Mouse (Mus musculus): Measurements from ENCODE around the gene Zfp488.

Gene Zfp488

GRCm38 (mm10) chr14:33978604-33979059, at the start of gene Zfp488:
Gene Zfp488 (minus strand): TSS chr14:33978764.
- DNase-seq (ENCODE audit: low read depth, low spot score): peak; percentile 59

- no peak for DNase-seq (ENCODE audit: low read depth, low spot score)
Measured at GRCm38 (mm10) chr14:34026710-34027109, 48.1 kb upstream of the Zfp488 start.

GRCm38 (mm10) chr14:34016938-34017337, 38.4 kb upstream of the Zfp488 start:
- DNase-seq (ENCODE audit: low read depth, low spot score): no peak

GRCm38 (mm10) chr14:34016381-34016780, 37.8 kb upstream of the Zfp488 start, which contains the start of gene Gm5460:
Gene Gm5460 (plus strand): TSS chr14:34016758.
- DNase-seq (ENCODE audit: low read depth, low spot score): no peak

- DNase-seq (ENCODE audit: low read depth, low spot score): no peak
Measured at GRCm38 (mm10) chr14:34015063-34015462, 36.5 kb upstream of the Zfp488 start, which contains the start of gene Gm30083. Gene Gm30083 (minus strand): TSS chr14:34015182.

GRCm38 (mm10) chr14:34002358-34002757, 23.8 kb upstream of the Zfp488 start:
- DNase-seq (ENCODE audit: low read depth, low spot score): no peak

GRCm38 (mm10) chr14:34001445-34001844, 22.9 kb upstream of the Zfp488 start:
- no peak for DNase-seq (ENCODE audit: low read depth, low spot score)

GRCm38 (mm10) chr14:34000076-34000475, 21.5 kb upstream of the Zfp488 start:
- DNase-seq (ENCODE audit: low read depth, low spot score): no peak

- peak; percentile 34 for DNase-seq (ENCODE audit: low read depth, low spot score)
Measured at GRCm38 (mm10) chr14:33997427-33997826, 18.9 kb upstream of the Zfp488 start.

- DNase-seq (ENCODE audit: low read depth, low spot score): no peak
Measured at GRCm38 (mm10) chr14:33993521-33994289, 15.1 kb upstream of the Zfp488 start.

GRCm38 (mm10) chr14:33993051-33993450, 14.5 kb upstream of the Zfp488 start:
- no peak for DNase-seq (ENCODE audit: low read depth, low spot score)

GRCm38 (mm10) chr14:33991971-33992370, 13.4 kb upstream of the Zfp488 start:
- no peak for DNase-seq (ENCODE audit: low read depth, low spot score)

GRCm38 (mm10) chr14:33989201-33989600, 10.6 kb upstream of the Zfp488 start:
- no peak for DNase-seq (ENCODE audit: low read depth, low spot score)

GRCm38 (mm10) chr14:33977748-33978147, 816 bp downstream of the Zfp488 start:
- DNase-seq (ENCODE audit: low read depth, low spot score): no peak

GRCm38 (mm10) chr14:33974752-33975151, 3.8 kb downstream of the Zfp488 start:
- no peak for DNase-seq (ENCODE audit: low read depth, low spot score)

GRCm38 (mm10) chr14:33972679-33973078, 5.9 kb downstream of the Zfp488 start:
- DNase-seq (ENCODE audit: low read depth, low spot score): no peak

GRCm38 (mm10) chr14:33965675-33966074, 12.9 kb downstream of the Zfp488 start:
- no peak for DNase-seq (ENCODE audit: low read depth, low spot score)

- DNase-seq (ENCODE audit: low read depth, low spot score): peak; percentile 54
Measured at GRCm38 (mm10) chr14:33959341-33959740, 19.2 kb downstream of the Zfp488 start.

- no peak for DNase-seq (ENCODE audit: low read depth, low spot score)
Measured at GRCm38 (mm10) chr14:33958841-33959240, 19.7 kb downstream of the Zfp488 start.

GRCm38 (mm10) chr14:33958186-33958585, 20.4 kb downstream of the Zfp488 start:
- DNase-seq (ENCODE audit: low read depth, low spot score): no peak

GRCm38 (mm10) chr14:33956055-33956454, 22.5 kb downstream of the Zfp488 start:
- DNase-seq (ENCODE audit: low read depth, low spot score): no peak

GRCm38 (mm10) chr14:33953761-33954160, 24.8 kb downstream of the Zfp488 start, which contains the start of gene Rbp3:
Gene Rbp3 (plus strand): TSS chr14:33954003.
- DNase-seq (ENCODE audit: low read depth, low spot score): no peak
